Mouse (Mus musculus) frontal cortex, postnatal 25 days (tissue): Measurements from ENCODE around the gene Cog8.
A peak's percentile ranks its signal among the peaks of the same experiment; 100 is the strongest.

Source experiments
- DNase-seq, 2 experiments: peaks; one replicate each; pipeline ENCODE4 v3.0.0; 2022; ENCODE audit warnings: low spot score in 2 of 2

Cog8 gene

GRCm38 (mm10) chr8:107056076-107056972 lies at the start of gene Cog8, which contains the start of gene Nip7:
Gene Cog8 (minus strand): TSS chr8:107056689.
Gene Nip7 (plus strand): TSS chr8:107056877.
- peak; percentile 89 to 96 for DNase-seq

- peak; percentile 60 to 71 for DNase-seq
Measured at GRCm38 (mm10) chr8:107104547-107104946, 48.1 kb upstream of the Cog8 start.

- DNase-seq, result no peak
Measured at GRCm38 (mm10) chr8:107100635-107101034, 44.1 kb upstream of the Cog8 start.

- peak; percentile 83 to 88 for DNase-seq
Measured at GRCm38 (mm10) chr8:107096366-107097036, 40.0 kb upstream of the Cog8 start, which contains the start of gene Terf2. Gene Terf2 (minus strand): TSS chr8:107096547.

- peak in 1 of 2 experiments; percentile 37 for DNase-seq
Measured at GRCm38 (mm10) chr8:107095717-107096365, 39.4 kb upstream of the Cog8 start.

DNA sequence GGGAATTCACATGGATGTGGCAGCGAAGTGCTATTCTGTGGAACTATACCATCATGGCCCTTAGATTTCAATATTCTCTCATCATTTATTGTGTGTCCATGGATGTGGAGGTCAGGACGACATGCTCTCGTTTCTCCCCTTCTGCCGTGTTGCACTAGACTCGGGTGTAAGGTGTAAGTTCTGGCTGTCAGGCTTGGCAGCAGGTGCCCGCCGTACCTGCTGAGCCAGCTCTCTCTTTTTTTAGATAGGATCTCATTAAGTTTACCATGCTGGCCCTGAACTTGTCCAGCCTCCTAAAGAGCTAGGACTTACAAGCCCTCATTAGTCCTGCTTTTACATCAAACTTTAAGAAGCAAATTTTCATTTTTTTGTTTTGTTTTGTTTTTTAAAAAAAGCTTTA lies 34.0 kb upstream of the Cog8 start:
- DNase-seq, result no peak

- DNase-seq, result no peak
Measured at GRCm38 (mm10) chr8:107088526-107089063, 32.1 kb upstream of the Cog8 start.

DNA sequence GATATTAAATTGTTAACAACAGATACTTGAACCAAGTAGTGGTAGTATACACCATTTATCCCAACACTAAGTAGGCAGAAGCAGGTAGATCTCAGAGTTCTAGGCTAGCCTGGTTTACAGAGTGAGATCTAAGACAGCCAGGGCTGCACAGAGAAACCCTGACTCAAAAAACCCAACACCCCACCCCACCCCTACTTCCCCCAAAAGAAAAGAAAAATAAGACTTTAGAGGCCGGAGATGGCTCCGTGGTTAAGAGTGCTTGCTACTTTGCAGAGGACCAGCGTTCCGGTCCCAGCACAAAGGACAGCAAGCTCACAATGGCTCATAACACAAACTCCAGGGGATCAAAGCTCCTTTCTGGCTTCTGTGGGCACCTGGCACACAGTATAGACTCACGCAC lies 29.5 kb upstream of the Cog8 start:
- no peak for DNase-seq

- no peak for DNase-seq
Measured at GRCm38 (mm10) chr8:107085358-107085757, 28.9 kb upstream of the Cog8 start.

- DNase-seq, result no peak
Measured at GRCm38 (mm10) chr8:107076239-107076888, 19.9 kb upstream of the Cog8 start.

DNA sequence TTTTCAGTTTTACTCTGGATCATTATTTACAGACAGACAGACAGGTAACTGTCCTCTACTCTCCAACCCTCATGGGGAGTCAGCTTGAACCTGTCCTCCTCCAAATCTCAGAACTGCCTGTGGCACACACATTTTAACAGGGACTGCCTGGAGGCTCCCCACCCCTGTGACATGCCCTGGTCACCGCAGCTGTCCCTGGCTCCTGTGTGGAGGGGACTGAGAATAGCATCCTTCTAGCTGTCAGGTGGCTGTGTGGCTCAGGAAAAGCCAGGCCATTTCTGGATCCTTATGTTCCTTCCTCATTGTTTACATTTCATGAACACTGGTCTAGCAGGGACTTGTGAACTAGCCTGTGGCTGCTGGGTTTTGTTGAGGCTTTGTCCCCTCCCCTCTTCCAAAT lies 17.6 kb upstream of the Cog8 start:
- no peak for DNase-seq

DNA sequence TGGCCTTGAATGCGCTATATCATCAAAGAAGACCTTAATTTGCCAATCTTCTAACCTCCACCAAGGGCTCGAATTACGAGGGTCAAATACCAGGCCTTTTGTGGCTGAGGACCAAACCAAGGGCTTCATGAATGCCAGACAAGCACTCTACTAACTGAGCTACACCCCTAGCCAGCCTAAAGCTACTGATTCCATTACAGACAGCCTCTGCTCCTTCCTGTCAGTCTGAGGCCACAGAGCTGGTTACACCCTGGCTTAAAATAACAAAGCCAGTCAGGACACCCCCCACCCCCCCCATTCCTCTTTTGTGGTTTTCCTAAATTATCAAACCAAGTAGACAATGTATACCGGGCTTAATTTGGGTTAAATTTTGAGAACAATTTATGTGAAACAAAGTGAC lies 17.2 kb upstream of the Cog8 start:
- DNase-seq, result no peak

- no peak for DNase-seq
Measured at GRCm38 (mm10) chr8:107065511-107066496, 9.3 kb upstream of the Cog8 start, which contains the start of gene Tmed6. Gene Tmed6 (minus strand): TSS chr8:107065644.

- DNase-seq, result no peak
Measured at GRCm38 (mm10) chr8:107062613-107063012, 6.1 kb upstream of the Cog8 start.

DNA sequence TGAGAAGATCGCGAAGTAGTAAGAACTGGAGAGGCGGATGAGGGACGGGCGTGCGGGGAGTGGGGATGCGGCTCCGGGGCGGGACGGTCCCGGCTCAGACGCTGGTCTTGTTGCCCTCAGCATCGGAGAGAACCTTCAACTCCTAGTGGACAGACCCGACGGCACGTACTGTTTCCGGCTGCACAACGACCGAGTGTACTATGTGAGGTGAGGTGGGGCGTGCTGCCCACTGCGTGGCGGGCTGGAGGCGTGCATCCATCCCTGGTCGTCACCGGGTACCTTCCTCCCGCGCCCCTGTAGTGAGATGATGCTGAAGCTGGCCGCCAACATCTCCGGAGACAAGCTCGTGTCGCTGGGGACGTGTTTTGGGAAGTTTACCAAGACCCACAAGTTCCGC lies 482 bp upstream of the Cog8 start:
- no peak for DNase-seq

GRCm38 (mm10) chr8:107052046-107052445 lies 4.4 kb downstream of the Cog8 start:
- no peak for DNase-seq

DNA sequence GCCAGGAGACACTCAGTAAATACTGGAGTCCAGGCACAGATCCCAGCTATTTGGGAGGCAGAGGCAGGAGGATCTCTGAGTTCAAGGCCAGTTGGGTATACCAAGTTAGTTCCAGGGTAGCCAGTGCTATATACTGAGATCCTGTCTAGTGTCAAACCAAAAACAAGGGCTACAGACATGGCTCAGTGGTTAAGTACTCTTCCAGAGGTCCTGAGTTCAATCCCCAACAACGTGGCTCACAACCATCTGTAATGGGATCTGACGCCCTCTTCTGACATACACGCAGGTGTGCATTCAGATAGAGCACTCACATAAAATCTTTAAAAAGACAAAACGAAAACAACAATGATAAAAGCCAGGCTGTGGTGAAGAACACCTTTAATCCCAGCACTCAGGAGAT lies 7.0 kb downstream of the Cog8 start:
- DNase-seq, result no peak

DNA sequence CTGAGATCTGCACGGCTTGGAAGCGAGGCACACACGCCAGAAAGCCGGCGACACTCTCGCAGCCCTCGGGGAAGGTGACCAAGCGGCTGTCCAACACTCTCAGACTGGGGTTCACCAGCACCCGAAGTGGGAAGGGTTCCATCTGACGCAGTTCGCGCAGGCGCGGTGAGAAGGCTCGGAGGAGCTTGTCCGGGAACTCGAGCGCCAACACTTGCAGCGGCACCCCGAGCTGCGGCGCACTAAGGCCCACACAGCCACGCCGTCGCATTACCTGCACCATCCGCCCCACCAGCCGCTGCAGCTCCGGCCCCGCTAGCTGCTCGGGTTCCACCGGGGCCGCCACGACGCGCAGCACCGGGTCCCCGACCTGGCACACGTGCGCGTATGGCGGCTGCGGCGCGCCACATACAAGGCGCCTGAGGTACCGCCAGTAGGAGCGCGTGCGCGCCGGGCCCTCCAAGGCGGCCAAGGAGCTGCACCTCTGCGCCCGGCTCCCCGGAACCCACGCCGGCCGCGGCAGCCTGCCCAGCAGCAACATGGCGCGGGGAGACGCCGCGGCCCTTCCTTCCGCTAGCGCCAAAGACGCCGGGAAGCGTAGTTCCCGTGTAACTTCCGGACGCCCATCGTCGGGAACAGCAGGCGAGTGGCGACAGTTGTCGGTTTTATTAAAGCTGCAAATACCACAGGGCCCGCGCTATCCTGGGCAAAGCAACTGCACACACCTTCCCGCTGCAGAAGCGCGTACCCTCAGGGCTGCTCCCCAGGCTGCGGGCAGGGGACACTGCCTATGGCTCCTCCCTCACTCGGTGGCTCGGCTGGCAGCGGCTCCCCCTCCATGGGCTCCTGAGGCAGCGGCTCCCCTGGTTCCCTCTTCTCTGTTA lies 8.2 kb downstream of the Cog8 start, which contains the start of gene Pdf:
Gene Pdf, minus strand, starts transcription at position 554 of the 881 bp plus-strand sequence.
- DNase-seq, result peak; percentile 74 to 76

- no peak for DNase-seq
Measured at GRCm38 (mm10) chr8:107046976-107047375, 9.5 kb downstream of the Cog8 start.
